ENCODE assay signal across 8 mouse cellular contexts in the genomic region with DNA sequence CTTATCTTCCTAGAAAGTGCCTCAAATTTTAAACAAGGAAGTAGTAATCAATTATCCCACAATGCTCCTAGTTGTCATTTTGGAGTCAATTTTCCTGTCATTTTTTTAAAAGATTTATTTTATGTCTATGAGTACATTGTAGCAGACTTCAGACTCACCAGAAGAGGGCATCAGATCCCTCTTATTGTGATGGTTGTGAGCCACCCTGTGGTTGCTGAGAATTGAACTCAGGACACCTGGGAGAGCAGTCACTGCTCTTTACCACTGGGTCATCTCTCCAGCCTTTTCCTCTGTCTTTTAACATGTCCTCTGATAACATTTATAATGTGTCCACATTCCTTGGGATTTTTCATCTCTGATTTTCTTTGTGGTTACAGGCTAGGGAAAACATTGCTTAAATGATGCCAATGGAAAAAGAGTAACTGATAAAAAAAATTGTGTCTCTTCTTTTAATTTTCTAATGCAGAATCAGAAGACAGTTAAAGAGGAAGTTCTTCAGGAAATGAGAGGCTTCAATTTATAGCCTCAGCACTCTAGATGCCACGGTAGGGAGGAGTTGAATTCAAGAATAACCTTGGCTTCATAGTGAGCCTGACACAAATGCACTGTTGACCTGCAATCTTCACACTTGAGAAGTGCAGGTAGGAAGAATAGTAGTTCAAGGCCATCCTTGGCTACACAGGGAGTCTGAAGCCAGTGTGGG. TPM values are rescaled to one million over a fixed set of nuclear protein-coding genes. Genes with fewer than 3 reads are reported as not detected.
A peak's percentile ranks its signal among the peaks of the same experiment; 100 is the strongest.
DNase-seq lines count a peak whose midpoint lies in the region; ATAC-seq and TF ChIP-seq lines count a peak whose summit lies in the region.

No protein-coding gene starts in this region.

- intact Hi-C loops in heart, adult 2 months (cut with DNase I): loop anchor here (2.0 to 5.0 kb wide), 5 partner anchors 46 to 296 kb away; partner anchors contain the start of genes Chml, Exo1, Gm38100 and Opn3

- peaks cover 3% of the 10 kb centered on the region; the same call in 1 of the 2 replicates for H3K4me1 ChIP-seq in heart, adult 2 months (ENCODE audit: control insufficient read depth, insufficient read depth, low read length)
- peaks cover 7% of the 10 kb centered on the region for H3K4me1 ChIP-seq in embryonic facial prominence, embryonic 12.5 days
- H3K4me1 ChIP-seq in hindbrain, embryonic 15.5 days (replicated peaks): peaks cover 9% of the 10 kb centered on the region
- peaks cover 8% of the 10 kb centered on the region for H3K4me1 ChIP-seq in lung, adult 2 months (ENCODE audit: control insufficient read depth, insufficient read depth, low read length)
- H3K4me1 ChIP-seq in olfactory bulb, adult 2 months (ENCODE audit: control insufficient read depth, insufficient read depth, low read length): 0 out of 2 replicates have a peak, but pooled peaks cover 2% of the 10 kb centered on the region

- no peak for TF ChIP-seq POLR2A in heart, adult 2 months (IDR thresholded peaks at IDR 0.05; ENCODE audit: insufficient read depth, low read depth, low read length)
- no peak for TF ChIP-seq POLR2A in lung, adult 2 months (IDR thresholded peaks at IDR 0.05; ENCODE audit: borderline replicate concordance, extremely low read depth, low read depth, low read length)
- TF ChIP-seq POLR2A in olfactory bulb, adult 2 months (IDR thresholded peaks at IDR 0.05; ENCODE audit: insufficient read depth, low read depth, low read length): no peak

- peaks cover 8% of the 10 kb centered on the region; the same call in 1 of the 2 replicates for H3K36me3 ChIP-seq in heart, adult 2 months (ENCODE audit: control insufficient read depth, insufficient read depth, low read length)
- no peaks in the 10 kb centered on the region for H3K36me3 ChIP-seq in embryonic facial prominence, embryonic 12.5 days
- no peaks in the 10 kb centered on the region for H3K36me3 ChIP-seq in hindbrain, embryonic 15.5 days

- no peak for DNase-seq in heart, adult 2 months
- DNase-seq in heart, postnatal 4 days: no peak
- no peak for DNase-seq in lung, adult 2 months
- no peak for DNase-seq in adrenal gland, adult 18-20 months (ENCODE audit: low spot score in 2 of 2)

- peak overlapping the region; percentile 95 for H3K27ac ChIP-seq in heart, adult 2 months
- H3K27ac ChIP-seq in embryonic facial prominence, embryonic 12.5 days: peak overlapping the region; percentile 69; the same call in 1 of the 2 replicates
- H3K27ac ChIP-seq in hindbrain, embryonic 15.5 days (replicated peaks): peak overlapping the region; percentile 68
- H3K27ac ChIP-seq in olfactory bulb, adult 2 months (ENCODE audit: insufficient read depth, low read depth, low read length): 0 out of 2 replicates have a peak overlapping the region, but pooled peaks have one; percentile 54

- peak; percentile 56 for ATAC-seq in CD4-positive, CD25-positive, alpha-beta regulatory T cell, adult 4 months
- ATAC-seq in embryonic facial prominence, embryonic 12.5 days (ENCODE audit: insufficient number of reproducible peaks, insufficient read depth, low FRiP score, low TSS enrichment): no peak
- ATAC-seq in hindbrain, embryonic 15.5 days (ENCODE audit: low FRiP score, low read depth): peak; percentile 13; the same call in 1 of the 2 replicates

- no peak overlapping the region; the same call in 1 of the 2 replicates for H3K9ac ChIP-seq in heart, adult 2 months (ENCODE audit: low read depth, low read length)
- H3K9ac ChIP-seq in embryonic facial prominence, embryonic 12.5 days: no peak overlapping the region
- peak overlapping the region; percentile 42 for H3K9ac ChIP-seq in hindbrain, embryonic 15.5 days

- H3K4me3 ChIP-seq in heart, adult 2 months: peak overlapping the region; percentile 93
- peak overlapping the region; percentile 93 for H3K4me3 ChIP-seq in embryonic facial prominence, embryonic 12.5 days
- peak overlapping the region; percentile 84 for H3K4me3 ChIP-seq in hindbrain, embryonic 15.5 days
- H3K4me3 ChIP-seq in lung, adult 2 months (replicated peaks; ENCODE audit: extremely low read depth, low read depth, low read length): peak overlapping the region; percentile 57
- H3K4me3 ChIP-seq in olfactory bulb, adult 2 months (ENCODE audit: insufficient read depth, low read depth, low read length): no peak overlapping the region

- H3K27me3 ChIP-seq in heart, adult 2 months (ENCODE audit: control insufficient read depth, insufficient read depth, low read length): no peaks in the 10 kb centered on the region
- no peaks in the 10 kb centered on the region for H3K27me3 ChIP-seq in embryonic facial prominence, embryonic 12.5 days
- H3K27me3 ChIP-seq in hindbrain, embryonic 15.5 days: no peaks in the 10 kb centered on the region

- H3K79me2 ChIP-seq in heart, adult 2 months (replicated peaks; ENCODE audit: control insufficient read depth, insufficient read depth, low read length): peaks cover 7% of the 10 kb centered on the region

- peak; percentile 81 for TF ChIP-seq CTCF in heart, adult 2 months (IDR thresholded peaks at IDR 0.05)
- peak; percentile 38 for TF ChIP-seq CTCF in lung, adult 2 months (IDR thresholded peaks at IDR 0.05; ENCODE audit: insufficient read depth, low read length)
- TF ChIP-seq CTCF in olfactory bulb, adult 2 months (IDR thresholded peaks at IDR 0.05; ENCODE audit: insufficient read depth, low read depth, low read length): no peak

- no peak for TF ChIP-seq EP300 in heart, adult 2 months (IDR thresholded peaks at IDR 0.05; ENCODE audit: insufficient read depth, low read depth, low read length)

- WGBS in heart, adult 2 months: 48% methylated on average over 1 of the region's 1 CpGs
- WGBS in embryonic facial prominence, embryonic 12.5 days: 93% methylated on average over 1 of the region's 1 CpGs
- 79% methylated on average over 1 of the region's 1 CpGs for WGBS in hindbrain, embryonic 15.5 days
- WGBS in lung, adult 2 months: 48% methylated on average over 1 of the region's 1 CpGs
- WGBS in olfactory bulb, adult 2 months: 86% methylated on average over 1 of the region's 1 CpGs

- peak overlapping the region; percentile 54 for H3K4me2 ChIP-seq in embryonic facial prominence, embryonic 12.5 days (replicated peaks)
- H3K4me2 ChIP-seq in hindbrain, embryonic 15.5 days: peak overlapping the region; percentile 67

- H3K9me3 ChIP-seq in embryonic facial prominence, embryonic 12.5 days: no peaks in the 10 kb centered on the region
- H3K9me3 ChIP-seq in hindbrain, embryonic 15.5 days: no peaks in the 10 kb centered on the region

RNA-seq across cellular contexts. Expression of gene Fh1, which starts 0.7 kb away (rescaled TPM):
- total RNA-seq in heart, adult 2 months (2021): 100 to 1,000 TPM; 504 to 594 TPM
- 257 and 465 TPM in 2 replicates for polyA plus RNA-seq in heart, adult 2 months (2012; rRNA removed)
- total RNA-seq in heart, postnatal 4 days (2021): 100 to 1,000 TPM; 428 to 435 TPM
- 10 to 100 TPM; 55.8 to 66.7 TPM for polyA plus RNA-seq in CD4-positive, CD25-positive, alpha-beta regulatory T cell, adult 4 months (2017; shearing (Covaris generic))
- 89.0 and 101 TPM in 2 replicates for polyA plus RNA-seq in embryonic facial prominence, embryonic 12.5 days (2016; fragmentation: Nextera tagmentation; extraction: Ambion mirVana)
- polyA plus RNA-seq in hindbrain, embryonic 15.5 days (2015; fragmentation: Nextera tagmentation; extraction: Ambion mirVana): 97.9 and 106 TPM in 2 replicates
- 14.0 and 25.1 TPM in 2 replicates for polyA plus RNA-seq in lung, adult 2 months (2012; rRNA removed)
- polyA plus RNA-seq in olfactory bulb, adult 2 months (2012; ENCODE audit: insufficient read depth, insufficient read length, low replicate concordance, missing spikeins): not detected in 2 replicates
- total RNA-seq in adrenal gland, adult 18-20 months (2021): 100 to 1,000 TPM; 199 to 338 TPM

RNA-seq across cellular contexts. Expression of gene Kmo, which starts 6.0 kb away (rescaled TPM):
- under 1 TPM; 0.20 to 0.34 TPM for total RNA-seq in heart, adult 2 months (2021)
- polyA plus RNA-seq in heart, adult 2 months (2012; rRNA removed): 0.49 and 0.59 TPM in 2 replicates
- not detected for total RNA-seq in heart, postnatal 4 days (2021)
- 1 to 10 TPM in 1 of 2 experiments, under 1 TPM in 1; 0.86 to 1.2 TPM for polyA plus RNA-seq in CD4-positive, CD25-positive, alpha-beta regulatory T cell, adult 4 months (2017; shearing (Covaris generic))
- 0.37 and 0.51 TPM in 2 replicates for polyA plus RNA-seq in embryonic facial prominence, embryonic 12.5 days (2016; fragmentation: Nextera tagmentation; extraction: Ambion mirVana)
- 0.13 TPM in 1 of 2 replicates, not detected in the other for polyA plus RNA-seq in hindbrain, embryonic 15.5 days (2015; fragmentation: Nextera tagmentation; extraction: Ambion mirVana)
- 1.1 and 1.8 TPM in 2 replicates for polyA plus RNA-seq in lung, adult 2 months (2012; rRNA removed)
- not detected in 2 replicates for polyA plus RNA-seq in olfactory bulb, adult 2 months (2012; ENCODE audit: insufficient read depth, insufficient read length, low replicate concordance, missing spikeins)
- under 1 TPM; 0.10 to 0.29 TPM for total RNA-seq in adrenal gland, adult 18-20 months (2021)
